Mouse (Mus musculus): ENCODE measurements around the gene Qdpr. TPM values are rescaled to one million over a fixed set of nuclear protein-coding genes. Genes with fewer than 3 reads are reported as not detected.

Qdpr gene
- polyA plus RNA-seq, 1 experiment, result 21.6 TPM

- Histone ChIP-seq H3K27me3 (ENCODE audit: control insufficient read depth, insufficient read depth, low read length) (no peaks in the 10 kb centered on the region), H3K4me3 (ENCODE audit: control insufficient read depth, low read depth, low read length) (no peak overlapping the region), H3K36me3 (ENCODE audit: control insufficient read depth, insufficient read depth, low read length) (no peaks in the 10 kb centered on the region), H3K27ac (ENCODE audit: control insufficient read depth, insufficient read depth, low read depth, low read length) (no peak overlapping the region), H3K4me1 (ENCODE audit: control insufficient read depth, insufficient read depth, low read length) (no peaks in the 10 kb centered on the region)
- no peak for TF ChIP-seq CTCF (IDR thresholded peaks at IDR 0.05; ENCODE audit: control insufficient read depth, insufficient read depth, insufficient replicate concordance, low read depth, low read length)
- TF ChIP-seq POLR2A (IDR thresholded peaks at IDR 0.05; ENCODE audit: control insufficient read depth, low read depth, low read length), result no peak
Measured at GRCm38 (mm10) chr5:45477601-45478000, 27.6 kb upstream of the Qdpr start.

- no peak for TF ChIP-seq CTCF (IDR thresholded peaks at IDR 0.05; ENCODE audit: control insufficient read depth, insufficient read depth, insufficient replicate concordance, low read depth, low read length)
- no peak for TF ChIP-seq POLR2A (IDR thresholded peaks at IDR 0.05; ENCODE audit: control insufficient read depth, low read depth, low read length)
- Histone ChIP-seq H3K4me1 (ENCODE audit: control insufficient read depth, insufficient read depth, low read length) (no peaks in the 10 kb centered on the region), H3K27ac (ENCODE audit: control insufficient read depth, insufficient read depth, low read depth, low read length) (no peak overlapping the region), H3K27me3 (ENCODE audit: control insufficient read depth, insufficient read depth, low read length) (no peaks in the 10 kb centered on the region), H3K4me3 (ENCODE audit: control insufficient read depth, low read depth, low read length) (no peak overlapping the region), H3K36me3 (ENCODE audit: control insufficient read depth, insufficient read depth, low read length) (no peaks in the 10 kb centered on the region)
Measured at GRCm38 (mm10) chr5:45476288-45476687, 26.3 kb upstream of the Qdpr start.

GRCm38 (mm10) chr5:45475771-45476170 lies 25.7 kb upstream of the Qdpr start:
- no peak for TF ChIP-seq CTCF (IDR thresholded peaks at IDR 0.05; ENCODE audit: control insufficient read depth, insufficient read depth, insufficient replicate concordance, low read depth, low read length)
- no peak for TF ChIP-seq POLR2A (IDR thresholded peaks at IDR 0.05; ENCODE audit: control insufficient read depth, low read depth, low read length)
- no peak overlapping the region for H3K4me3 ChIP-seq (ENCODE audit: control insufficient read depth, low read depth, low read length)
- no peaks in the 10 kb centered on the region for H3K4me1 ChIP-seq (ENCODE audit: control insufficient read depth, insufficient read depth, low read length)
- no peak overlapping the region for H3K27ac ChIP-seq (ENCODE audit: control insufficient read depth, insufficient read depth, low read depth, low read length)
- no peaks in the 10 kb centered on the region for H3K27me3 ChIP-seq (ENCODE audit: control insufficient read depth, insufficient read depth, low read length)
- H3K36me3 ChIP-seq (ENCODE audit: control insufficient read depth, insufficient read depth, low read length), result no peaks in the 10 kb centered on the region

GRCm38 (mm10) chr5:45474758-45475157 lies 24.7 kb upstream of the Qdpr start:
- H3K36me3 ChIP-seq (ENCODE audit: control insufficient read depth, insufficient read depth, low read length), result no peaks in the 10 kb centered on the region
- H3K4me1 ChIP-seq (ENCODE audit: control insufficient read depth, insufficient read depth, low read length), result no peaks in the 10 kb centered on the region
- H3K27ac ChIP-seq (ENCODE audit: control insufficient read depth, insufficient read depth, low read depth, low read length), result no peak overlapping the region
- no peaks in the 10 kb centered on the region for H3K27me3 ChIP-seq (ENCODE audit: control insufficient read depth, insufficient read depth, low read length)
- no peak overlapping the region for H3K4me3 ChIP-seq (ENCODE audit: control insufficient read depth, low read depth, low read length)
- TF ChIP-seq CTCF (IDR thresholded peaks at IDR 0.05; ENCODE audit: control insufficient read depth, insufficient read depth, insufficient replicate concordance, low read depth, low read length) (no peak), POLR2A (IDR thresholded peaks at IDR 0.05; ENCODE audit: control insufficient read depth, low read depth, low read length) (no peak)

GRCm38 (mm10) chr5:45474215-45474614 lies 24.2 kb upstream of the Qdpr start:
- Histone ChIP-seq H3K36me3 (ENCODE audit: control insufficient read depth, insufficient read depth, low read length) (no peaks in the 10 kb centered on the region), H3K4me1 (ENCODE audit: control insufficient read depth, insufficient read depth, low read length) (no peaks in the 10 kb centered on the region), H3K27me3 (ENCODE audit: control insufficient read depth, insufficient read depth, low read length) (no peaks in the 10 kb centered on the region), H3K4me3 (ENCODE audit: control insufficient read depth, low read depth, low read length) (no peak overlapping the region), H3K27ac (ENCODE audit: control insufficient read depth, insufficient read depth, low read depth, low read length) (no peak overlapping the region)
- TF ChIP-seq POLR2A (IDR thresholded peaks at IDR 0.05; ENCODE audit: control insufficient read depth, low read depth, low read length) (no peak), CTCF (IDR thresholded peaks at IDR 0.05; ENCODE audit: control insufficient read depth, insufficient read depth, insufficient replicate concordance, low read depth, low read length) (no peak)

- Histone ChIP-seq H3K36me3 (ENCODE audit: control insufficient read depth, insufficient read depth, low read length) (no peaks in the 10 kb centered on the region), H3K27ac (ENCODE audit: control insufficient read depth, insufficient read depth, low read depth, low read length) (no peak overlapping the region), H3K4me3 (ENCODE audit: control insufficient read depth, low read depth, low read length) (no peak overlapping the region), H3K4me1 (ENCODE audit: control insufficient read depth, insufficient read depth, low read length) (no peaks in the 10 kb centered on the region), H3K27me3 (ENCODE audit: control insufficient read depth, insufficient read depth, low read length) (no peaks in the 10 kb centered on the region)
- TF ChIP-seq CTCF (IDR thresholded peaks at IDR 0.05; ENCODE audit: control insufficient read depth, insufficient read depth, insufficient replicate concordance, low read depth, low read length), result no peak
- no peak for TF ChIP-seq POLR2A (IDR thresholded peaks at IDR 0.05; ENCODE audit: control insufficient read depth, low read depth, low read length)
Measured at GRCm38 (mm10) chr5:45473521-45473920, 23.5 kb upstream of the Qdpr start.

- H3K36me3 ChIP-seq (ENCODE audit: control insufficient read depth, insufficient read depth, low read length), result no peaks in the 10 kb centered on the region
- TF ChIP-seq CTCF (IDR thresholded peaks at IDR 0.05; ENCODE audit: control insufficient read depth, insufficient read depth, insufficient replicate concordance, low read depth, low read length) (no peak), POLR2A (IDR thresholded peaks at IDR 0.05; ENCODE audit: control insufficient read depth, low read depth, low read length) (no peak)
- no peak overlapping the region for H3K4me3 ChIP-seq (ENCODE audit: control insufficient read depth, low read depth, low read length)
- no peaks in the 10 kb centered on the region for H3K27me3 ChIP-seq (ENCODE audit: control insufficient read depth, insufficient read depth, low read length)
- no peaks in the 10 kb centered on the region for H3K4me1 ChIP-seq (ENCODE audit: control insufficient read depth, insufficient read depth, low read length)
- no peak overlapping the region for H3K27ac ChIP-seq (ENCODE audit: control insufficient read depth, insufficient read depth, low read depth, low read length)
Measured at GRCm38 (mm10) chr5:45472880-45473450, 22.9 kb upstream of the Qdpr start.

- H3K4me3 ChIP-seq (ENCODE audit: control insufficient read depth, low read depth, low read length), result no peak overlapping the region
- no peak overlapping the region for H3K27ac ChIP-seq (ENCODE audit: control insufficient read depth, insufficient read depth, low read depth, low read length)
- TF ChIP-seq CTCF (IDR thresholded peaks at IDR 0.05; ENCODE audit: control insufficient read depth, insufficient read depth, insufficient replicate concordance, low read depth, low read length), result no peak
- TF ChIP-seq POLR2A (IDR thresholded peaks at IDR 0.05; ENCODE audit: control insufficient read depth, low read depth, low read length), result no peak
- H3K36me3 ChIP-seq (ENCODE audit: control insufficient read depth, insufficient read depth, low read length), result no peaks in the 10 kb centered on the region
- no peaks in the 10 kb centered on the region for H3K4me1 ChIP-seq (ENCODE audit: control insufficient read depth, insufficient read depth, low read length)
- H3K27me3 ChIP-seq (ENCODE audit: control insufficient read depth, insufficient read depth, low read length), result no peaks in the 10 kb centered on the region
Measured at GRCm38 (mm10) chr5:45454456-45454855, 4.4 kb upstream of the Qdpr start.
